Mouse (Mus musculus) forebrain, embryonic 13.5 days (tissue): ENCODE measurements around the gene Rnf32. TPM values are rescaled to one million over a fixed set of nuclear protein-coding genes. Genes with fewer than 3 reads are reported as not detected.

Experiments used
- polyA plus RNA-seq: library from polyadenylated mRNA; unstranded; fragments of >200 nt; fragmentation: Nextera tagmentation; extraction: Ambion mirVana; gene quantifications from 2 replicates; pipeline ENCODE4 v1.2.1, GENCODE M21; 2015

Rnf32 gene
- polyA plus RNA-seq, 1 experiment from 2014 or later: 11.8 TPM

Other genes starting within 250 kb of the Rnf32 start
- 17.3 and 18.7 TPM in 2 replicates for gene Lmbr1, start 182.4 kb downstream of the Rnf32 start, polyA plus RNA-seq
- gene Nom1, start 238.7 kb downstream of the Rnf32 start, polyA plus RNA-seq: 26.0 and 26.6 TPM in 2 replicates